Mouse (Mus musculus) lung, embryonic 14.5 days (tissue): ENCODE measurements at regions not wholly inside any gene's neighbourhood (a gene's known extent, or its start where the extent isn't known, plus 50 kb on each side); places are given as distances from the start of the nearest gene placed in this dataset.
A peak's percentile ranks its signal among the peaks of the same experiment; 100 is the strongest.

Experiments used
- ATAC-seq: fragments of 200-750 bp; cut with Nextera tagmentation; 2 replicates; pipeline ENCODE4 v1.8.0; 2017; ENCODE audit warnings: mild to moderate bottlenecking, moderate TSS enrichment, moderate library complexity; ENCODE audit not compliant: insufficient read depth
- DNase-seq: peaks from one replicate; pipeline ENCODE4 v3.0.0-alpha.2; 2015
- H3K27ac ChIP-seq: fragments of 300-500 bp; sonication (generic); 2 replicates; pipeline ENCODE4 v1.5.1; 2014; ENCODE audit warnings: low read depth, mild to moderate bottlenecking, moderate library complexity
- H3K27me3 ChIP-seq: fragments of 300-500 bp; sonication (generic); 2 replicates; pipeline ENCODE4 v1.6.1; 2014; ENCODE audit warnings: low read length, control low read depth; ENCODE audit not compliant: insufficient read depth
- H3K36me3 ChIP-seq: fragments of 300-500 bp; sonication (generic); 2 replicates; pipeline ENCODE4 v1.6.1; 2014; ENCODE audit warnings: control low read depth; ENCODE audit not compliant: insufficient read depth
- H3K4me1 ChIP-seq: fragments of 300-500 bp; sonication (generic); 2 replicates; pipeline ENCODE4 v1.6.1; 2014; ENCODE audit warnings: antibody characterized with exemption, control low read depth; ENCODE audit not compliant: insufficient read depth
- H3K4me2 ChIP-seq: fragments of 300-500 bp; sonication (generic); 2 replicates; pipeline ENCODE4 v1.6.1; 2014; ENCODE audit warnings: mild to moderate bottlenecking
- H3K4me3 ChIP-seq: fragments of 300-500 bp; sonication (generic); 2 replicates; pipeline ENCODE4 v1.5.1; 2014; ENCODE audit warnings: low read depth, low read length
- H3K9ac ChIP-seq: fragments of 300-500 bp; sonication (generic); 2 replicates; pipeline ENCODE4 v1.6.1; 2014
- H3K9me3 ChIP-seq: fragments of 300-500 bp; sonication (generic); 2 replicates; pipeline ENCODE4 v1.6.1; 2016; ENCODE audit warnings: low read depth, low read length, control low read depth
- CTCF ChIP-seq: IDR thresholded peaks from 2 replicates; pipeline ENCODE4 v1.5.1; 2016; ENCODE audit warnings: antibody characterized with exemption, low read depth
- WGBS: fragments of 180-500 bp; shearing (Covaris S2); extraction: QIAGEN DNeasy Blood & Tissue Kit; methylation state at CpG from one replicate; pipeline ENCODE4 v1.1.7; 2014; 5-methylcytosine and 5-hydroxymethylcytosine counted together

GRCm38 (mm10) chrX:114963543-114963942, 56.2 kb downstream of the Ube2dnl2 start:
- TF ChIP-seq CTCF: no peak
- Histone ChIP-seq H3K27ac (no peak overlapping the region), H3K4me3 (no peak overlapping the region), H3K9ac (no peak overlapping the region), H3K9me3 (no peaks in the 10 kb centered on the region), H3K4me2 (no peak overlapping the region), H3K27me3 (no peaks in the 10 kb centered on the region), H3K4me1 (no peaks in the 10 kb centered on the region), H3K36me3 (no peaks in the 10 kb centered on the region)
- no peak for ATAC-seq
- 44% methylated on average over 1 of the region's 1 CpGs for WGBS
- peak; percentile 2 for DNase-seq

GRCm38 (mm10) chrX:114974601-114975340, 67.4 kb downstream of the Ube2dnl2 start:
- DNase-seq: no peak
- 64% methylated on average over 4 of the region's 4 CpGs for WGBS
- H3K9me3 ChIP-seq: no peaks in the 10 kb centered on the region
- no peak overlapping the region for H3K4me2 ChIP-seq
- no peaks in the 10 kb centered on the region for H3K36me3 ChIP-seq
- no peaks in the 10 kb centered on the region for H3K27me3 ChIP-seq
- no peak for ATAC-seq
- no peak overlapping the region for H3K4me3 ChIP-seq
- no peaks in the 10 kb centered on the region for H3K4me1 ChIP-seq
- no peak overlapping the region for H3K9ac ChIP-seq
- H3K27ac ChIP-seq: no peak overlapping the region
- no peak for TF ChIP-seq CTCF

- Histone ChIP-seq H3K36me3 (no peaks in the 10 kb centered on the region), H3K27me3 (no peaks in the 10 kb centered on the region), H3K4me3 (no peak overlapping the region), H3K9ac (no peak overlapping the region), H3K9me3 (no peaks in the 10 kb centered on the region), H3K4me2 (no peak overlapping the region), H3K27ac (no peak overlapping the region), H3K4me1 (no peaks in the 10 kb centered on the region)
- WGBS: 40% methylated on average over 2 of the region's 2 CpGs
- DNase-seq: no peak
- no peak for TF ChIP-seq CTCF
- no peak for ATAC-seq
Observed at GRCm38 (mm10) chrX:114975346-114975843, 68.0 kb downstream of the Ube2dnl2 start.
